Mouse (Mus musculus): ENCODE measurements around the gene Eif4e. TPM values are rescaled to one million over a fixed set of nuclear protein-coding genes. Genes with fewer than 3 reads are reported as not detected.

The Eif4e gene
- total RNA-seq, 2 experiments from 2014 or later: 186 to 215 TPM

- DNase-seq: no peak
Measured at GRCm38 (mm10) chr3:138578867-138579266, 52.9 kb downstream of the Eif4e start.

- no peak for DNase-seq
Measured at GRCm38 (mm10) chr3:138586213-138586612, 60.2 kb downstream of the Eif4e start.

- no peak for DNase-seq
Measured at GRCm38 (mm10) chr3:138587137-138587536, 61.2 kb downstream of the Eif4e start.

DNA sequence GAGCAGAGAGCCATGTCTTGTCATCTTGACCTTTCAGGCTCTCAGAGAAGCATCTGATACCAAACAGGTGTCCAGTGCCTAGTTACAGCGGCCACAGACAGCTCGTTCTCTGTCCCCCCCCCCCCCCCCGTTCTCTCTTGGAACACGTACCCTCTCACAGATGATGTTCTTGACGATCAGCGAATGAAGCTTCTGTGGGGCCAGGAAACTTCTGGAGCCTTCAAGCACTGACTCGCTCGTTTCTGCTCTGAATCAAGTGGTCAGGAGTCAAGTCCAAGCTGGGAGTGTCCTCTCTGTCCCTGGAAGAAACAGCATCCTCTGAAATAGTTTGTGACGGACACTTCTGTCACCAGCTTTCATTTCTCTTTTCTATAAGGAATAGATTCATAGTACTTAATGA is 62.0 kb downstream of the Eif4e start:
- DNase-seq: no peak

DNA sequence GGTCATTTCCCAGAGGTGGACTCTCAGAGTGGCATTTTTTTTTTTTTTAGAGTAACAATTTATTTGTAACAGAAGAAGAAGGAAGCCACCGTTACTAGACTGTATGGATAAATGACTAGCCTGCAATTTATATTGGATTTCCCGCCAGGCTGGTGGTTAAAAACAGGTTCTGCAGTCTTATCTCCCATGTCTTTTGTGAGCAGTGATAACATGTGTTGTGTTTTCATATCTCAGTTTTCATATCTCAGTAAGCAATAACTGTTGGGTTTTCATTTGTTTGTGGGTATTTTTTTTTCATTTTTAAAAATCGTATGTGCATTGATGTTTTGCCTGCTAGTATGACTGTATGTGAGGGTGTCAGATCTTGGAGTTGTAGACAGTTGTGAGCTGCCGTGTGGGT is 65.0 kb downstream of the Eif4e start:
- no peak for DNase-seq

DNA sequence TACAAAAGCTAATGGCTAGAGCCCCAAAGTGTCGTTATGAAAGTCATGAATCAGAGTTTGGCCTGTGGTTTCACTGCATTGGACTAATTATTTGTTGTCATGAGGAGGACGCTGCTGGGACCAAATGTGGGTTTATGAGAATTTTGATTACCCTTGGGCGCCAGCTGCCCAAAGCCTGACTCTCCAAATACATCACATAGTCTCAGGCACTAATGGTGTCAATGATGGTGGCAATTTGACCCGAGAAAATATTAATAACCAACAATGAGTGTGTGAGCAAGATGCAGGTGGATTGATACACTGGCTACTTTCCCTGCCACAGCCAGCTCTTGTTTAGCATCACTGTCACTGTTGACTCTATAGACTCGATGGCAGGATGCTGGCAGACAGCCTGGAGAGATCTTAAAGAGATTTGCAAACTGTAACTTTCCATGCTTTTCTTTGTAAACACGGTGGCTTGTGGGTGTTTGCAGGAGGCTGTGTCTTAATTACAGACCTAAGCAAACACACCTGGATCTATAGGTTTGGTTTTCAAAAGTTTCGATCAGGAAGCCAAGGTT is 65.9 kb downstream of the Eif4e start:
- no peak for DNase-seq

- no peak for DNase-seq
Measured at GRCm38 (mm10) chr3:138593131-138593530, 67.2 kb downstream of the Eif4e start.

DNA sequence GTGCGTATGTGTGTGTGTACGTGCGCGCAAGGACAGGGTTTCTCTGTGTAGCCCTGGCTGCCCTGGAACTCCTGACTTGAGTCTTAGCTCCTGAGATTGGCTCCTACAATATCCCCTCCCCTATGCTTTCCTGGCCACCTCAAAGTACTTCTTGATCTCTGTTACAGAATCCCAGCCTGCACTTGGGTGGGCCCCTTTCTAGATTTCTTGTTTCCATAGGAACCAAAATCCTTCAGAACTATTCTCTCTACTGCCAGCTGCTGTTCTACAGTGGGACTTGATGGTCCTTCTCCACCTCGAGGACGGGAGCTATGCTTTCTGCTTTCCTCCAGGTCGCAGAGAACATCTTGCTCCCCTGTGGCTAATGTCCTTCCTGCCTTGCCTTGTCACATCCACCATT is 67.9 kb downstream of the Eif4e start:
- DNase-seq: no peak

- DNase-seq: no peak
Measured at GRCm38 (mm10) chr3:138601076-138601475, 75.1 kb downstream of the Eif4e start.

DNA sequence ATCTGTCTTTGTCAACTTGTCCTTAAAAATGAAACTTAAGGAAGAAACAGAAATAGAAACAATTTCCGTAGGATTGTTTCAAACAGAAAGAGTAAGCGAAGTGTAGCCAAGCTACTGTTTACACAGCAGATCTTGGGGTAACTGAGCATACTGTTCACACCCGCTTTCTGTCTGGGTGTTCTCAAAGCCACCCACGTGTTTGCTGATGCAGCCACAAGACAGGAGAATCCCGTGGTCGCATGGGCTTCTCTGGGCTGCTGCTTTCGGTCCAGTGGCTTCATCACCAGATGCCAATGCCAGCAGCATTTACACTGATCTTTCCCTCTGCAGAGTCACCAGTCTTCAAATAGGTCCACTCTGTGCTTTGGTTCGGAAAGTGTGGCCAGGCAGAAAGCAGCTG is 79.2 kb downstream of the Eif4e start:
- DNase-seq: peak in 1 of 2 experiments; percentile 6

DNA sequence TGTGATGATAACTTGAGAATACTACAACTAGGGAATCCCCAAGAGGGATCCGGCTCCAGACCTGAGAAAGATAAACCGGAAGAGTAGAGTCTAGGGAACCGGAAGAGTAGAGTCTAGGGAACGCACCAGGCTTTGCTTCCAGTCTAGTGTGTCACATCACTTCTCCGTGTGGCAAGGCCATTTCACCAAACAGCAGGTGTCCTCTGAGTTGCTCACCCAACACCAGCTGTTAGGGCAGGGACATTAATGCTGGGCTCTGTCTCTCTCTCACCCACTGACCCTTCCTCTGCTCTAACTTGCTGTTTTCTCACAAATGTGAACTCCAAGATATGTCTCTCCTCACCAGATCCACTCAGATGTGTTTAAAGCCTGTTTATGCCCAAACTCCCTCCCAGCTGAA is 82.7 kb downstream of the Eif4e start:
- DNase-seq: no peak

Small RNAs within 50 kb of the gene (microRNA-seq; reads per million reads assigned to microRNA genes)
- gene Mir1956: 0 to 0.27 reads per million in 2 experiments

Other genes with a start within 250 kb of the Eif4e start
- not detected for gene Adh6a, start 212.9 kb upstream of the Eif4e start, total RNA-seq (2021)
- gene Adh6b, start 184.4 kb upstream of the Eif4e start, total RNA-seq (2021): 1 to 10 TPM; 1.2 to 2.2 TPM
- not detected for gene Adh4, start 110.7 kb upstream of the Eif4e start, total RNA-seq (2021)
- 10 to 100 TPM; 82.4 to 89.7 TPM for gene Adh5, start 83.1 kb upstream of the Eif4e start, total RNA-seq (2021)
- 10 to 100 TPM; 37.1 to 37.9 TPM for gene Metap1, start 36.7 kb upstream of the Eif4e start, total RNA-seq (2021)
- 1 to 10 TPM; 6.4 to 6.9 TPM for gene Tspan5, start 216.0 kb downstream of the Eif4e start, total RNA-seq (2021)